Mouse (Mus musculus): ENCODE measurements at regions not wholly inside any gene's neighbourhood (a gene's known extent, or its start where the extent isn't known, plus 50 kb on each side); places are given as distances from the start of the nearest gene placed in this dataset.

GRCm38 (mm10) chr19:60286810-60287396 lies 60.4 kb upstream of the Fam204a start:
- Histone ChIP-seq H3K27me3 (ENCODE audit: insufficient read depth, low read length) (no peaks in the 10 kb centered on the region), H3K36me3 (ENCODE audit: insufficient read depth, low read length) (no peaks in the 10 kb centered on the region), H3K4me1 (ENCODE audit: insufficient read depth, low read length) (no peaks in the 10 kb centered on the region), H3K27ac (ENCODE audit: low read length) (no peak overlapping the region), H3K9me3 (ENCODE audit: low read length) (no peaks in the 10 kb centered on the region), H3K9ac (replicated peaks; ENCODE audit: low read length) (no peak overlapping the region), H3K4me3 (ENCODE audit: low read length) (no peak overlapping the region), H3K4me2 (replicated peaks; ENCODE audit: low read depth, low read length) (no peak overlapping the region)
- 44% methylated on average over 6 of the region's 6 CpGs for WGBS
- no peak for ATAC-seq (ENCODE audit: low FRiP score, low TSS enrichment)

- H3K27me3 ChIP-seq (ENCODE audit: insufficient read depth, low read length), result no peaks in the 10 kb centered on the region
- H3K4me1 ChIP-seq (ENCODE audit: insufficient read depth, low read length), result no peaks in the 10 kb centered on the region
- H3K9ac ChIP-seq (replicated peaks; ENCODE audit: low read length), result no peak overlapping the region
- 35% methylated on average over 4 of the region's 4 CpGs for WGBS
- no peaks in the 10 kb centered on the region for H3K9me3 ChIP-seq (ENCODE audit: low read length)
- no peak for ATAC-seq (ENCODE audit: low FRiP score, low TSS enrichment)
- no peaks in the 10 kb centered on the region for H3K36me3 ChIP-seq (ENCODE audit: insufficient read depth, low read length)
- H3K4me2 ChIP-seq (replicated peaks; ENCODE audit: low read depth, low read length), result no peak overlapping the region
- no peak overlapping the region for H3K4me3 ChIP-seq (ENCODE audit: low read length)
- H3K27ac ChIP-seq (ENCODE audit: low read length), result no peak overlapping the region
These were observed 58.4 kb upstream of the Fam204a start for GRCm38 (mm10) chr19:60284901-60285300.

All from kidney, embryonic 16.5 days (tissue).